Mouse (Mus musculus) hindbrain, embryonic 14.5 days (tissue): ENCODE measurements around the gene Cdk20. TPM values are rescaled to one million over a fixed set of nuclear protein-coding genes. Genes with fewer than 3 reads are reported as not detected.

Experiments used
- ATAC-seq: fragments of 200-750 bp; cut with Nextera tagmentation; 2 replicates; pipeline ENCODE4 v1.8.0; 2017; ENCODE audit warnings: moderate number of reproducible peaks, mild to moderate bottlenecking, moderate TSS enrichment, moderate library complexity; ENCODE audit not compliant: low FRiP score
- DNase-seq: peaks from one replicate; pipeline ENCODE4 v3.0.0-alpha.2; 2015; ENCODE audit warnings: low spot score
- H3K27ac ChIP-seq: fragments of 300-500 bp; sonication (generic); 2 replicates; pipeline ENCODE4 v1.5.1; 2014; ENCODE audit warnings: mild to moderate bottlenecking, moderate library complexity
- H3K27me3 ChIP-seq: fragments of 300-500 bp; sonication (generic); 2 replicates; pipeline ENCODE4 v1.6.1; 2014; ENCODE audit warnings: mild to moderate bottlenecking, low read length, mixed read lengths; ENCODE audit not compliant: control insufficient read depth, insufficient read depth
- H3K36me3 ChIP-seq: fragments of 300-500 bp; sonication (generic); replicated peaks from 2 replicates; pipeline ENCODE4 v1.6.1; 2014; ENCODE audit not compliant: control insufficient read depth, insufficient read depth
- H3K4me1 ChIP-seq: fragments of 300-500 bp; sonication (generic); replicated peaks from 2 replicates; pipeline ENCODE4 v1.6.1; 2014; ENCODE audit warnings: antibody characterized with exemption, low read length, mixed read lengths; ENCODE audit not compliant: control insufficient read depth, insufficient read depth
- H3K4me2 ChIP-seq: fragments of 300-500 bp; sonication (generic); replicated peaks from 2 replicates; pipeline ENCODE4 v1.6.1; 2014; ENCODE audit warnings: mild to moderate bottlenecking, moderate library complexity
- H3K4me3 ChIP-seq: fragments of 300-500 bp; sonication (generic); replicated peaks from 2 replicates; pipeline ENCODE4 v1.5.1; 2014; ENCODE audit warnings: mild to moderate bottlenecking, low read length
- H3K9ac ChIP-seq: fragments of 300-500 bp; sonication (generic); 2 replicates; pipeline ENCODE4 v1.6.1; 2014
- H3K9me3 ChIP-seq: fragments of 300-500 bp; sonication (generic); 2 replicates; pipeline ENCODE4 v1.6.1; 2016; ENCODE audit warnings: low read length; ENCODE audit not compliant: control insufficient read depth
- WGBS: fragments of 180-500 bp; shearing (Covaris S2); extraction: QIAGEN DNeasy Blood & Tissue Kit; methylation state at CpG from one replicate; pipeline ENCODE4 v1.1.7; 2014; 5-methylcytosine and 5-hydroxymethylcytosine counted together
- polyA plus RNA-seq: library from polyadenylated mRNA; unstranded; fragments of >200 nt; fragmentation: Nextera tagmentation; extraction: Ambion mirVana; gene quantifications from 2 replicates; pipeline ENCODE4 v1.2.1, GENCODE M21; 2014

The Cdk20 gene
- polyA plus RNA-seq, 1 experiment from 2014 or later: 22.5 TPM

GRCm38 (mm10) chr13:64416955-64417601 is 15.0 kb upstream of the Cdk20 start:
- no peaks in the 10 kb centered on the region for H3K4me1 ChIP-seq
- H3K4me3 ChIP-seq: no peak overlapping the region
- DNase-seq (peak; percentile 40), ATAC-seq (no peak)
- WGBS: 61% methylated on average over 5 of the region's 5 CpGs
- no peak overlapping the region for H3K4me2 ChIP-seq
- H3K9me3 ChIP-seq: no peaks in the 10 kb centered on the region
- H3K27me3 ChIP-seq: no peaks in the 10 kb centered on the region
- no peak overlapping the region for H3K27ac ChIP-seq
- no peak overlapping the region for H3K9ac ChIP-seq
- no peaks in the 10 kb centered on the region for H3K36me3 ChIP-seq

- no peaks in the 10 kb centered on the region for H3K9me3 ChIP-seq
- no peaks in the 10 kb centered on the region for H3K27me3 ChIP-seq
- H3K9ac ChIP-seq: no peak overlapping the region
- DNase-seq: no peak
- no peak overlapping the region for H3K4me3 ChIP-seq
- WGBS: 93% methylated on average over 1 of the region's 1 CpGs
- no peak overlapping the region for H3K4me2 ChIP-seq
- H3K36me3 ChIP-seq: no peaks in the 10 kb centered on the region
- no peaks in the 10 kb centered on the region for H3K4me1 ChIP-seq
- H3K27ac ChIP-seq: no peak overlapping the region
- ATAC-seq: no peak
Observed at GRCm38 (mm10) chr13:64420847-64421246, 11.3 kb upstream of the Cdk20 start.

GRCm38 (mm10) chr13:64421386-64421785 is 10.7 kb upstream of the Cdk20 start:
- Histone ChIP-seq H3K4me1 (no peaks in the 10 kb centered on the region), H3K27ac (no peak overlapping the region), H3K9me3 (no peaks in the 10 kb centered on the region), H3K36me3 (no peaks in the 10 kb centered on the region), H3K4me2 (no peak overlapping the region), H3K4me3 (no peak overlapping the region), H3K27me3 (no peaks in the 10 kb centered on the region), H3K9ac (no peak overlapping the region)
- 76% methylated on average over 3 of the region's 3 CpGs for WGBS
- DNase-seq: no peak
- ATAC-seq: no peak

GRCm38 (mm10) chr13:64421952-64422606 is 10.0 kb upstream of the Cdk20 start:
- Histone ChIP-seq H3K4me1 (no peaks in the 10 kb centered on the region), H3K9me3 (no peaks in the 10 kb centered on the region), H3K9ac (no peak overlapping the region), H3K4me3 (no peak overlapping the region), H3K27ac (no peak overlapping the region), H3K36me3 (no peaks in the 10 kb centered on the region), H3K27me3 (no peaks in the 10 kb centered on the region), H3K4me2 (no peak overlapping the region)
- 87% methylated on average over 7 of the region's 7 CpGs for WGBS
- no peak for DNase-seq
- ATAC-seq: no peak

GRCm38 (mm10) chr13:64422607-64422957 is 9.5 kb upstream of the Cdk20 start:
- Histone ChIP-seq H3K4me3 (no peak overlapping the region), H3K4me1 (no peaks in the 10 kb centered on the region), H3K4me2 (no peak overlapping the region), H3K9ac (no peak overlapping the region), H3K27me3 (no peaks in the 10 kb centered on the region), H3K9me3 (no peaks in the 10 kb centered on the region), H3K27ac (no peak overlapping the region), H3K36me3 (no peaks in the 10 kb centered on the region)
- DNase-seq (no peak), ATAC-seq (no peak)
- 87% methylated on average over 6 of the region's 6 CpGs for WGBS

- 58% methylated on average over 3 of the region's 3 CpGs for WGBS
- Histone ChIP-seq H3K27ac (no peak overlapping the region), H3K36me3 (no peaks in the 10 kb centered on the region), H3K27me3 (no peaks in the 10 kb centered on the region), H3K4me1 (no peaks in the 10 kb centered on the region), H3K4me3 (no peak overlapping the region), H3K9me3 (no peaks in the 10 kb centered on the region), H3K9ac (no peak overlapping the region), H3K4me2 (no peak overlapping the region)
- DNase-seq: no peak
- ATAC-seq: no peak
Observed at GRCm38 (mm10) chr13:64424347-64424746, 7.8 kb upstream of the Cdk20 start.

- no peaks in the 10 kb centered on the region for H3K9me3 ChIP-seq
- no peaks in the 10 kb centered on the region for H3K4me1 ChIP-seq
- no peak overlapping the region for H3K9ac ChIP-seq
- H3K4me3 ChIP-seq: no peak overlapping the region
- no peak overlapping the region for H3K4me2 ChIP-seq
- DNase-seq (no peak), ATAC-seq (no peak)
- WGBS: 65% methylated on average over 1 of the region's 1 CpGs
- no peaks in the 10 kb centered on the region for H3K27me3 ChIP-seq
- no peak overlapping the region for H3K27ac ChIP-seq
- no peaks in the 10 kb centered on the region for H3K36me3 ChIP-seq
Observed at GRCm38 (mm10) chr13:64425280-64425679, 6.8 kb upstream of the Cdk20 start.

GRCm38 (mm10) chr13:64429328-64429727 is 2.8 kb upstream of the Cdk20 start:
- WGBS: 14% methylated on average over 1 of the region's 1 CpGs
- no peak overlapping the region for H3K4me2 ChIP-seq
- peak; percentile 57 for DNase-seq

GRCm38 (mm10) chr13:64437801-64438200 is 5.7 kb downstream of the Cdk20 start:
- Histone ChIP-seq H3K9ac (no peak overlapping the region), H3K4me3 (no peak overlapping the region), H3K36me3 (peaks cover 15% of the 10 kb centered on the region), H3K9me3 (no peaks in the 10 kb centered on the region), H3K4me1 (peaks cover 4% of the 10 kb centered on the region; the same call in 1 of the 2 replicates), H3K27me3 (no peaks in the 10 kb centered on the region), H3K27ac (no peak overlapping the region), H3K4me2 (no peak overlapping the region)
- DNase-seq (no peak), ATAC-seq (no peak)
- 76% methylated on average over 7 of the region's 7 CpGs for WGBS

More at GRCm38 (mm10) chr13:64429328-64429727, 2.8 kb upstream of the Cdk20 start:
- Histone ChIP-seq H3K36me3 (no peaks in the 10 kb centered on the region), H3K9me3 (no peaks in the 10 kb centered on the region), H3K27me3 (no peaks in the 10 kb centered on the region), H3K4me1 (peaks cover 4% of the 10 kb centered on the region; the same call in 1 of the 2 replicates), H3K27ac (no peak overlapping the region), H3K9ac (no peak overlapping the region), H3K4me3 (no peak overlapping the region)
- ATAC-seq: no peak
